Mouse (Mus musculus) c-Kit-positive CD71-positive TER-119-negative erythroid progenitor cells, embryonic 14.5 days (primary cell): Measurements from ENCODE around the gene Elmod3.

Source experiments
- DNase-seq: peaks from one replicate; pipeline ENCODE4 v3.0.0-alpha.2; 2013; ENCODE audit warnings: low read depth

The Elmod3 gene

DNA sequence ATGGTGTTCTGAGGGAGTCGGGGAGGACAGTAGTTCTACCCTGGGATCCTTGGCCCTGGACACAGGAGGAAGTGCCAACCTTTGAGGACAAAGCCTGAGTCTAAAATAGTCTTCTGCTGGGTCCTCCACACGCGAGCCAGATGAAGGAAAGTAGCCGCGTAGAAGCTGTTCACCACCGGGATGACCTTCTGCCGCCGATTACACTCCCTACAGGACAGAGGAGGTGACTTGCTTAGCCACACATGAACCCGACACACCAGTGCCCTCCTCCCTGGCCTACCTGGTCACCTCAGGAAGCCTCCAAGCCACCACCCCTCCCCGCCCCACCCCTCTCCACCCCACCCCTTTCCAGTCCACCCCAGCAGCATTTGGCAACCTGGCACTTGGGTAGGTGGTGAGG, 29.5 kb downstream of the Elmod3 start:
- DNase-seq, result no peak

DNA sequence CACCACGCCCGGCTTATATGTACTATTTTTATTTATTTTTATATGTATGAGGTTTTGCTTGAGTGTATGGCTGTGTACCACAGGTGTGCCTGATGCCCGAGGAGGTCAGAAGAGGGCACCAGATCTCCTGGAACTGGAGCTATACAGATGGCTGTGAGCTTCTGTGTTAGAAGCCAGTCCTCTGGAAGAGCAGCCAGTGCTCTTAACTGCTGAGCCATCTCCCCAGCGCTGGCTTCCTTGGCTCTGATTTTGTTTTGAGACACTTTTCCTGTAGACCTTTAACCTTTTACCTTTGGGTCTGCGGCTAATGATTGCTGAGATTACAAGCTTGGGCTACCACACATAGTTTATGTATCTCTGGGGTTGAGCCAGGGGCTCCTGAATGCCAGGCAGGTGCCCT, 30.7 kb downstream of the Elmod3 start:
- DNase-seq, result no peak

DNA sequence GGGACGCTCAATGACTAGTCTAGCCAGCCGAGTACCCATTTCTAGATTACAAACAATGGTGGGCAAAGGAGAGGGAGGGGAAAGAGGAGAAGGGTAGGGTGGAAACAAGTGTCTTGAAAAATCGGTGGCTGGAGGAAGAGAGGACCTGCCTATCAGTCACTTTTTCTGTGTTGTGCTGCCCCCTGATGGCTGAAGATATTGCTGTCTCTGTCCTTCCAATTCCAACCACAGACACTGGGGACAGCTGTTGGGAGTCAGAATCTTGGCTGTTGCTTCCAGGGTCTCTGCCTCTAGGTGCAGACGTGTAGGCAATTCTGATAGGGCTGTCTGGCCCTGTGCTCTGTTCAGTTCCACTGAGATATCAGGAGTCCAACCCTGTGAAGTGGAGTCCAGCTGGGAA, 32.2 kb downstream of the Elmod3 start:
- peak; percentile 78 for DNase-seq

DNA sequence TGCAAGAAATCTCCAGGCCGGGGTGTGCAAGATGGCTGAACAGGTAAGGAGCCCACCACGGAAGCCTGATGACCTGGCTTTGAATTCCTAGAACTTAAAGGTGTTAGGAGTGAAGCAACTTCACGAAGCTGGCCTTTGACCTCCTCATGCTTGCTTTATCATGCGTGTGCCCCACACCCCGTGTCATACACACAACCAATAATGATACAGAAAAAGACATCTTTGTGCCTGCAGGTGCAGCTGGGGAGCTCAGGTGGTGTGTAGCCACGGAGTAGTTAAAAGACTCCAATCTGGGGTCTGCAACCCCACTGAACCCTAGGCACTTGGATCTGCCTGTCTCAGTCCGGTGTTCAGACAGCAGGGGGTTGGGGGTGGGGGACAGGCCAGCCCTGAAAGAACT, 32.7 kb downstream of the Elmod3 start:
- DNase-seq, result no peak

DNA sequence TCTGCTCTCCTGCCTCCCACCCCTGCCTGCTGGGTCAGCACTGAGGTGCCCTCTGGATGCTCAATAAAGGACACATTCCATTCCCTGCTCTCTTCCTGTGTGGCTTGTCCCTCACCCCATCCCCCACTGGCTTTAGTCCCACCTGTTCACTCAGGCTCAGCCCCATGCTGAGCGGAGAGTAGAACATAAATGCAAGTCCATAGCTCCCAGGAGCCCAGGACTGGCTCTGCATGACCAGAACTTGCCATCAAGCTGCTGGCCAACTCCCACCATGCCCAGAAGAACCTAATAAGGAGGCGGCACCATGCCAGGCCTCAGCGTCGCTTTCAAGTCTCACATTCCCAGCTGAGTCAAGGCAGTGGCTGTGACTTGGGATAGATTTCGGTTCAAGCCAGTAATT, 35.3 kb downstream of the Elmod3 start:
- DNase-seq, result no peak

DNA sequence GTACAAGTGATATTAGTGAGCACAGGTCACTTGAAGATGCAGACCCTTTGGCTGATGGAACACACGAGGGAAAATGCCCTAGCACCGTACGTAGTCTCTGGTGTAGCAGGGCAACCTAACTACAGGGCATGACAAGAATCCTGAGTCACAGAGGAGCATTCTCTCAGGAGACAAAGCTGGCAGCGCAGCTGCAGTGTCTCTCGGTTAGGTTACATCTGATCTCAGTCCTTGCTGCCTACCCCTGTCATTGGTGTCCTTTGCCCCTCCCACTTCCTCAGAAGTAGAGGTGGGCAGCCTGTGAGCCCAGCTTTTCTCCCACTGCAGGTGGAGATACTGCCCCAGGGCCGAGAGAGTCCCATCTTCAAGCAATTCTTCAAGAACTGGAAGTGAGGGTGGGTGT, 35.7 kb downstream of the Elmod3 start:
- DNase-seq, result no peak

DNA sequence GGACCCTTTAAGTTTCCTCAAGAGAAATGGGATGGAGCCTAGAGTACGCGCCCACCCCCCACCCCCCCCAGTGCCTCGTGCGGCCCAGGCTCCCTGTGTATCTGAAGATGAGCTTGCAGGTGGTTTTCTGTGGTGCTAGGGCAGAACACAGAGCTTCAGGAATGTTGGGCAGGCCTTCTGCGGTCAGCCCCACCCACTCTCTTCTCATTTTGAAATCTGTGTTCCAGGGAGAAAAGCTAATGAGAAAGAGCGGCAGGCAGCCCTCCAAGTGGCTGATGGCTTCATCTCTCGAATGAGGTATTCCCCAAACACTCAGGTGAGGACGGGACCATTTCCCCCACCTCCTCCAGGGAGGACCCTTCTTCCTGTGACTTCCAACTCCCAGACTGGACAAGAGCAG, 37.4 kb downstream of the Elmod3 start:
- DNase-seq, result no peak

DNA sequence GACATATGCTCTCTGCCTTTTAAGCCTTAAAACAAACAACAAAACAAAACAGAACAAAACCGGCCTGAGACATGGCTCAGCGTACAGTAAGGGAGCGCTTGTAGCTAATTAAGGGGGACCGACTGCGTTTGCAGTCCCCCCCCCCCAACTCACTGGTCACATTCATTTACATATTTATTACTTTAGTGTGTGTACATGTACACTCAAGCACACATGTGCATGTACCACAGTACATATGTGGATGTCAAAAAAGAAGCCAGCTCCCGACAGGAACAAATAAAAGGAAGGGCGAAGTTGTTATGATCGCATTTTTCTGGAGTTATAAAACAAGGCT, 45.2 kb downstream of the Elmod3 start:
- DNase-seq, result no peak

DNA sequence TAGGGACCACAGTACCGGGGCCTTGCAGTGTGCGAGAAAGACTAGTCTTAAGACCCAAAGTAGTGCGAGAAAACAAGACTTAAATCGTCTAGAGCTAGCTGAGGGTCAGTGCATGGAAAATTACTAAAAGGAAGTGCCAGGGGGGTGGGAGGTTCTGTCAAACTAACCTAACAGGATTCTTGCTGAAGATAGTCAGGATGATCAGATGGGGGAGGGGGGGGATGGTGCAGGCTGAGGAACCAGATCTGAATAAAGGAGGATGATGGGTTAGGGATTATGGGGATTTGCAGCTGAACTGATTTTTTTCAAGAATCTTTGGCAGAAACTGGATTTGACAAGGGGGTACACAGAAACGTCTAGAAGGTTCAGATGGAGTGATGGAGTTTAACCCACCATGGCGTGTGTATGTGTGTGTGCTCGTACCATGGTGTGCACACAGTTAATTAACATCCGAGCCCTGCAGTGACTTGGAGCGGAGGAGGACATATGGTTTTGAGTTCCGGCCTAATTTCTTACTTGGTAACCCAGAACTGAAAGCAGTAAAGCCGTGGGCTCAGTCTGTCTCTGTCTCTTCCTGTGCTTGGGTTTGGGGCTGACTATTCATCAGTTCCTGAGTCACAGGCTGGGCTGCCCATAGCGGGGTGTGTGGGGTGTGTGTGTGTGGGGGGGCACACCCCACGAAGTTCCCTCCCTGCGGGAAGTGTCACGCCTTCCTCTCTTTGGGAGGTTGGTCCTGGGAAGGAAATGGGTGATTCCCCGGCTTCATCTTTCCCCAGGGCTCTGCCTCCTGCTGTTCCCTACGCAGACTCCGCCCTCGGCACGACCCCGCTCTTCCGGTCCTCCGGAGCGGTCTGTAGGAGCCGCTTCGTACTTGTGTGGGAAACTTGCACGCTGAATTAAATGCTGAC, 45.8 kb downstream of the Elmod3 start:
- no peak for DNase-seq

DNA sequence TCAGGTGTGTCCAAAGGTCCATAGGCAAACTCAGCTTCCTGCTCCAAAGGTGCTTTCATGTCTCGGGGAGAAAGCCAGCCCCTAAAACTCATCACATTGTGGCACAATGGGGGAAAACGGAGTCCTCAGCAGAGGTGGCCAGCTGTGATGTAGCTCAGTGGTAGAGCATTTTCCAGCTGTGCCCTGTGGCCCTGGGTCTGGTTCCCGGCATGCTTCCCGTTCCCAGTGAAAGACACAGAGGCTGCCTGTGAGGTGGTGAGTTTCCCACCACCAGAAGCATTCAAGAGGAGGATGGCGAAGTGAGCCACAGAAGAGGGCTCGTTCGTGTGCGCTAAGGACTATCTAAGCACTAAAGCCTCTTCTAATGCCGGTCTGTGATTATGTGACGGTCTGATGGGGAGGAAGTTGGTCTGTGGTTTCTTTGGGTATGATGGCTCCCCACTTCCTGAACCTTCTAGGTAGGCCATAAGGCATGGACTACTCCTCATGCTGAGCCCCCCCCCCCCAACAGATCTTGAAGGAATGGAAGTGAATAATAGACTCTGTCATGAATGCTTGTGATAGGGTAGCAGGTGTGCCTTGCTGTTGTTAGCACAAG, 47.6 kb downstream of the Elmod3 start:
- DNase-seq, result no peak

DNA sequence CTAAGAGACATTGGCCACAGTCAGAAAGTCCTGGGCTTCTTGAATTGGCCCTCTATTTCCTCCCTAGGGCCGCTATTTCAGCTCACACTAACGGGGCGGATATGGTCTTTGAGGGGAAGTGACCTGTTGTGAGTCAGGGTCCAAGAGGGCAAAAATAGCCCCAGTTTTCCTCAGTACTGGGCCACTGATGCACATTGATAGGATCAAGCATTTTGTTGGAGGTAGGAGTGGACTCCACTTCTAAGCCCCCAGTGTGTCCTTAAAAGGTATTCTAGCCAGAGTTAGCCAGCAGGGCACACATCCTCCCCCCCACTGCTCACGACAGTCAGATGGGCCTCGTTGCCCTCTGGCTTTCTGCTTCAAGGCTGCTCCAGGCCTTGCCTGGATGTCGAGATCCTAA, 48.2 kb downstream of the Elmod3 start:
- DNase-seq, result no peak

DNA sequence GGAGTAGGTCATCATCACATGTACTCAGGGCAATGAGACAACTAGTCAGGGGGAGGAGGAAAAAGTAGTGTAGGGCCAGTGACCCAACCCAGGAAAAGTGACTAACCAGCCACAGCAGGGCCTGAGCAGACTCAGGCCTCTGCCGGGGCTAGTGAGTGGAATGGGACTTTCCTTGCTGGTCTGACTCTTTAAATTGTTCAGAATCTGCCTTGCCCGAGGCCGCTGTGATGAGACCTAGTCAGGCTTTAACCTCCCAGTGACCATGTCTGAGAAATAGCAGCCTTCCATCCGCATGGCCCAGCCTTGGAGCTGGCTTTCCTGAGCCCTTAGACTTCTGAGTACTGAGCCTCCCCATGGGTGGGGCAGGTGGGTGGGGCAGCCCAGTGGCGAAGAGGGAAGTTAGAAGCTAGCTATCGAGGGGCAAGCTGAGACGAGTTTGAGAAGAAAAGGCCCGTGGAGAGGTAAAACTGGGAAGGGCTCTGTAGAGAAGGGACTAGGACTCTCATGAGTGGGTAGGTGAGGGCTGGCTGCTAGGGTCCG, 49.1 kb downstream of the Elmod3 start:
- DNase-seq, result peak; percentile 52

DNA sequence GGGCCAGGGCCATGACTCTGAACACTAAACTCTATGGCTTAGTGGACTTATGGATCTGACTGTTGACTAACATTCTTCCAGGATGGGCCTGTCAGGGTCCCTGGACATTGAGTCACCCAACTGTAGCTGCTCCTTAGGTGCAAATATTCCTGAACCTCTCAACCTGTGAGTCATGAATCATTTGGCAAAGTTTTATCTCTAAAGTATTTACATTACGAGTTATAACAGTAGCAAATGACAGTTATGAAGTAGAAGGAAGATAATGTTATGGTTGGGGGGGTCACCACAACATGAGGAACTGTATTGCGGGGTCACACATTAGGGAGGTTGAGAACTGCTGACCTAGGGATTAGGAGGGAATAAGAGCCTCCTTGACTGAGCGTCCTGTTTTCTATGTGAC, 50.4 kb downstream of the Elmod3 start:
- no peak for DNase-seq

DNA sequence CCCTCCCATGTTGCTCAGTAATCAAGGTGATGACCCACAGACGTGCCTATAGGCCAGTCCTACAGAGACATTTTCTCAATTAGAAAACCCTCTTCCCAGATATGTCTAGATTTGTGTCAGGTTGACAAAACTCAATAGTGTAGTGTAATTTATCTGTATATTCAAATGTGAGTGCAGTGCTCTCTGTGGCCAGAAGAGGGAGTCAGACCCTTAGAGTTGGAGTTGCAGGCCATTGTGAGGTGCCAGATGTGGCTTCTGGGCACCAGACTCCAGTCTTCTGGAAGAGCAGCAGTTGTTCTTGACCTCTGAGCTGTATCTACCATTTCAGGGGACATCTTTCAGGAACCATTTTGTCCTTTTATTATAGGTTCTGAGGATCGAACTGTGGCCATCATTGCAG, 51.1 kb downstream of the Elmod3 start:
- no peak for DNase-seq

DNA sequence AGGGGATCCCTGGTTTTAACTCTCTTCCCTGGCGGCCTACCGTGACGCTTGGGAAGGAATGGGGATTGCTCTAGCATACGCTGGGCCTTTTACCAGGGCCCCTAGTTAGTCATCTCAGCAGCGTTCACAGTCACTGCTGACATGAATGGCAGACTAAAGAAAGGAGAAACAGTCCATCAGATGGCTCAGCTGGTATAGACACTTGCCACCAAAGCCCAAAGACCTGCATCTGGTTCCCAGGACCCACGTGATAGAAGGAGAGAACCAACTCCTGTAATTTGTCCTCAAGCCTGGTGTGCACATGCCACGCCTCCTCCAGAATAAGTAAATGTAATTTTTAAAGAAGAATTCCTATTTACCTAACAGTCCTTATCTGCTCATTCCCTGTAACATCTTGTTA, 52.8 kb downstream of the Elmod3 start:
- no peak for DNase-seq

DNA sequence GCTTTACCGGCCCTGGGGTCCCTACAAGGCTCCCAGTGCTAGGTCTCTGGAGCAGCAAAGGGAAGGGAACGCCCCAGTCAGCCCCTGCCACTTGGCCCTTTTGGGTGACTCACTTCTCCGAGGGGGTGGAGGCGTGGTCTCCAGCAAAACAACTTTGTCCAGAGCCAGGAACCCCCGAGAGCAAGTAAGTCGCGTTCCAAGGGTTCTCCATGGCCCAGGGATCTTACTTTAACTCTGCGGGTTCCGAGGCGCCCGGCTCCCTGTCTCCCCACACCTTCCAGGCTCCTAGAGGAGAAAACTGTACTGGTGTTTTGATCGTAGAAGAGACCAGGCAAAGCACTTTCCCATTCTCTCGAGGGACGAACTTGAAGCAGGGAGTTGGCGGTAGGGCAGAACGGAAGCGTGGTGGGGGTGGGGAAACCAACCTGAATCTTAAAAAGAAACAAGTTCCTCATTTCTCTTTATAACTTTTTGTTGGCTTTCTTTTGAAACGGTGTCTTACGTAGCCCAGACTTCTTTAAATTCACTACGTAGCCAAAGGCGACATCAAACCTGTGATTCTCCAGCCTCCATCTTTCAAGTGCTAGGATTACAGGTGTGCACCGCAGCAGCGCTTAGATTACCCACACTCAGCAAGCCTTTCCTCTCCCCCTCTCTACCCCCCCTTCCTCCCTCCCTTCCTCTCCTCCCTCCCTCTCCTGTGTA, 53.8 kb downstream of the Elmod3 start, which contains the start of gene Capg:
Gene Capg (plus strand): TSS at position 109 of the 705 bp plus-strand sequence.
- DNase-seq, result no peak

DNA sequence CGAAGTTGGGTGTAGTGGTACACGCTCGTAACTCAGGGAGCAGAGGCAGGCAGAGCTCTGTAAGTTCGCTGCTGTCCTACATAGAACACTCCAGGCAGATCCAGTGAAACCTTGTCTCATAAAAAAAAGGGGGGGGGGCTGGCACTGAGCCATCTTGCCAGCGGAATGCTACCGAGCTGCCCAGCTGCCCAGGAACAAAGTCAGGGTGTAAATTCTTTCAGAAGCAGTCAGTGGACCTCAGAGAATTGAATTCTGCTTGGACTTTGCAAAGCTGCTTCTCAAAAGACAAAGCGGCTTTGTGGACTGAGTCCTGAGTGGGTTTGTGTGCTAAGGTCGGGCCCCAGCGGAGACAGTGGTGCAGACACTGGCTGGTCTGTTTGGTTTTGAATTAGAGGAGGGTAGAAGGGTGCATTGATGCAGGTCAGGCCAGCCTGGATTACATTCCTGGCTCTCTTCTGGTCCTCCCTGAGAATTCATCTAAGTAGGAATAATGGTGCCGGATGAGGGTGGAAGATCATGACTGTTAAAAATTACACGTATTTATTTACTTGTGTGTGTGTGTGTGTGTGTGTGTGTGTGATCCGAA, 54.9 kb downstream of the Elmod3 start:
- DNase-seq, result no peak

DNA sequence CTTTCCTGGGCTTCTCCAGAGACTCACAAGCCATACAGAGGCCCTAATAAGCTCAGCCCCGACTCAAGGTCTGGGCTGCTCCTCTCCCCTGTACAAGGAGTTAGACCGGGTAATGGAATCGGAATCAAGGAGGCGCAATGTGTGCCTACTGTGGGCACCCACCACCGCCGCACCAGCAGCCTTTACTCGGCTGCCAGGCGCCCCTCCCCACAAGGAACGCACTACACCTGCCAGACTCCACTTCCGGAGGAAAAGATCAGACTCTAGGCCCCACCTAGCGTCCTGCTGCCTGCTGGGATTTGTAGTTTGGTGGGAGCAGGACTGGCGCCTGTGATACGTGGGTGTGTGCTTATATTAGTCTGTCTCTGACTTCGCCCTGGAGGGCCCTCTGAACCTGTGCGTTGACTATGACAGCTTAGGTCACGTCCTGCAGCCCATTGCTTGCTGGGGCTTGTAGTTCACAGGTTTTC, 59.6 kb downstream of the Elmod3 start:
- DNase-seq, result peak; percentile 85

DNA sequence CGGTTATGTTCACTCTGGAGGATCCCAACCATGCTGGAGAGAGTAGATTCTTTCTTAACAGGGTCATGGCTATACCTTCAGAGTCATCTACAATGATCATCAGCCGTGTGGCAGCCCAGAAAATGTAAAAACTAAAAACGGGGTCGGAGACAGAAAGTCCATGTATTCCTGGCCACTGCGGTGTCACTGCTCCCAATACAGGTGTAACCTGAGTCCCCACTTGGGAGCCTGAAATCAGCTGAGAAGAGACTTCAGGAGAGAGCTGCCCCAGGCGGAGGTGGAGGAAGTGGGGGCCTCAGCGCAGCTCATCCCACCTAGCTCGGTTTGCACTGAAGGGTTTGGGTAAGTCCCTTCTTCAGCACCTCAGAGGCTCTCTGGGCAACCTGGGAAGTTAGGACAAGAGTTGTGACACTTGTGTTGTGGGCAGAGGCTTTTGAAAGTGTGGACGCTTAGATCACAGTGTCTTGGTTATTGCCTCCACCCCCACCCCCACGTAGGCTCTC, 60.2 kb downstream of the Elmod3 start:
- no peak for DNase-seq

DNA sequence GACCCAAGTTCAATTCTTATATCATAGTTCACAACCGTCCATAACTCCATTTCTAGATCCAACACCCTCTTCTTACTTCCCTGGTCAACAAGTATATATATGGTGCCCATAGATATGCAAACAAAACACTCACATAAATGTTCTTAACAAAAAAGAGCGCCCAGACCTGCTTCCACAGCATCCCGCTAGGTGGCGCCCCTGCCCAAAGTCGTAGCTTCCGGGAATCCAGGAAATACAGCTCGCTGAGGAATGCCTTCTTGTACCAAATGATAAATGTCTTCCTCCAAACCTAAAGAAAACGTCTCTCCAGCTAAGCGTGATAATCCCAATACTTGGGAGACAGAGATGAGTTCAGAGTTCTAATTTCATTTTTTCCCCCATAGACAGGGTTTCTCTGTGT, 63.0 kb downstream of the Elmod3 start:
- peak; percentile 79 for DNase-seq

DNA sequence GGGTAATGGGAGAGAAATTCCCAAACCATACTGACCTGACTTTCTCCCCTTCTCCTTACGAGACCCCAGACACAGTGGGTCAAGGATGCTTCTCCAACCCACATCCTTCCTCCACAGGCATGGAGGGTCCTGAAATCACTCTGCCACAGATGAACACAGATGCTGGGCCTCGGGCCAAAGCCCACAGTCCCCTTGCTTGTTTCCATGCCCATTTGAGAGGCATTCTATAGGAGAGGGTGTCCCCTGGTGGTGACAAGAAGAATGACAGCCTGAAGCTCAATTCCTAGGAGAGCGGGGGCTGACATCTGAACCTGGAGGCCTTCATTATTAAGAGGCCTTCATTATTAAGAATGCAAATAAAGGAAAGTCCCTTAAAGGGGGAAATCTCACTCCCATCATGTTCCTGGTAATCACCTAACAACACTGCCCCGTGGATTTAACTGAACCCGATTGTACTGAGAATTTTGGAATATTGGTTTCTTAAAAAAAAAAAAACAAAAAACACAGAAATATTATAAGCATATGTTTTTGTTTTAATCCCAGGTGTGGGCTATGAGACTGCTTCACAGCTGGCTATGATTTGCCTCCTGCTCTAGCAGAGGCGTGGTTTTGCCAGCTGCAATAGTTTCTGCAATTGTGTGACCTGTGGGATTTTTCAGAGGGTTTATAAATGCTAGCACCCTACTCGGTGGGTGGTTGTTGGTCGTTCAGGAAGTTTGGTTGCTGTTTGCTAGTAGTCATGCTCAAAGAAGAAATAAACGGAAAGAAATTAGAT, 64.0 kb downstream of the Elmod3 start:
- peak; percentile 50 for DNase-seq
